Mouse (Mus musculus): Measurements from ENCODE around the gene Plaa. TPM values are rescaled to one million over a fixed set of nuclear protein-coding genes. Genes with fewer than 3 reads are reported as not detected.
"Not testable (repeated sequence)": the region's sequence is repeated elsewhere in the genome, so short reads cannot be mapped to it uniquely, and the experiment has no call there.

Gene Plaa
- total RNA-seq (2022), result 10 to 100 TPM; 42.8 to 45.9 (median 44.8) TPM

DNA sequence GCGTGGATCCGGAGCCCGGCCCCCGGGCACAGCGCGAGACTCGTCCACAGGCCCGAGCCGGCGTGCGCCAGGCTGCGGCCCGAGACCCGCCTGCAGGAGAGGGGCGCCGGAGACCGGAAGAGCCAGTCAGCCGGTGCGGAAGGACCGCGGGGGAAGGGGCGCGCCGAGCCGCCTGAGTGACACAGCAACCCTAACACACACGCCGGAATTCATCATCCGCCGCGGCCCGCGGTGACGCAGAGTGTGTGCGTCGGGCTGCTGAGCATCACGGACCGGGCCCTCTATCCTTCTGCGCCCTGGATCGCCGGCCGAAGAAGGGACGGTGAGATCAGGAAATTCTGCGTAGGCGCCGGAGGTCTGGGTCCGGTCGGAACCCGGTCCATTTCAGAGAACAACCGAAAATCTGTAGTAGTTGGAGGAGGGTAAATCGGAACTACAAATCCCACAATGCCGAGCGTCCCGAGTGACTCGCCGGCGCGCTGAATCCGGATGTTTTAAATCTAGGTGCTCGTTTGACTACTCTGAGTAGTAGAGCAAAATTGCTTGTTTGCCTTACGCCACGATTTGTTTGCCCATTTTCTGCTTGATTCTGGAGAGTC is at the start of gene Plaa:
Plaa (minus strand) TSS at position 214 of the 599 bp plus-strand sequence.
- DNase-seq (ENCODE audit: low spot score in 2 of 2), result peak; percentile 90 to 94

DNA sequence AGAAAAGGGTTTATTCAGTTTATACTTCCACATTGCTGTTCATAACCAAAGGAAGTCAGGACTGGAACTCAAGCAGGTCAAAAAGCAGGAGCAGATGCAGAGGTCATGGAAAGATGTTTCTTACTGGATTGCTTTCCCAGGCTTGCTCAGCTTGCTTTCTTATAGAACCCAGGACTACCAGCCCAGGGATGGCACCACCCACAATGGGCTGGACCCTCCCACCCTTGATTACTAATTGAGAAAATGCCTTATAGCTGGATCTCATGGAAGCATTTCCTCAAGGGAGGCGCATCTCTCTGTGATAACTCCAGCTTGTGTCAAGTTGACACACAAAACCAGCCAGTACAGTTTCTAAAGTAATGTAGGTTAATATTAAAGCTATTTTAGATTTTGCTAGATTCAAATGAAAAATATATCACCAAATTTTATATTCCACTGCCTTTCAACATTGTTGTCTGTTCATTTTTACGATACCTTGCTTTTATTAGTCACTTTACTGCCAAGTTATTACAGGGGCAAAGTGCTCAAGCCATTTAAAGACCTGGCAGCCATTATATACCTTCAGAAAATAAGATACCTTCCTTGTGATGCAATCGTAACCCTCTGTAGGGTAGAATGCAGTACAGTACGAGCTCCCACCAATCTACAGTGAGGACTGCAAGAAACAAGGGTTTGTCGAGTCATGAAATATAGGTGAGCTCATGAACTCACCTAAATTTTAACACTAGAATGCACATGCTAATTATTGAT is 47.6 kb upstream of the Plaa start:
- not testable (repeated sequence) for DNase-seq (ENCODE audit: low spot score in 2 of 2)

DNA sequence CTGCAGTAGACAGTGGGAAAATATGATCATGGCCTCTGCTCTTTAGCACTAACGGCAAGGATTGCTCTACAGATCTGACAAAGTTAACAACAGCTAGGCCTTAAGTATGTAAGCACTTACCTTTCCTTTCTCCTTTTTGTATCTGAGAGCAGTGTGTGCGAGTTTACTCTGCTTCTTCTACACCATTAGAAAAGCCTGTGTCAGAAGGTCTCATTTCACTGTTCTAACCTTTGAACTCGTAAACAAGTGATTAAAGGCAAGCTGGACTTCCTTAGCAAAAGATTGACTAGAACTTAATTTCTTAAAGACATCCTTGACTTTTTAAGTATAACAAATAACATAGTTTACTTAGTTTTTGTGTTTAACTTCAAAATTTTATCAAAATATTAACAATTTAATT is 46.9 kb upstream of the Plaa start, which contains the start of gene Lrrc19:
Lrrc19 (minus strand) TSS at position 225 of the 400 bp plus-strand sequence.
- no peak for DNase-seq (ENCODE audit: low spot score in 2 of 2)

DNA sequence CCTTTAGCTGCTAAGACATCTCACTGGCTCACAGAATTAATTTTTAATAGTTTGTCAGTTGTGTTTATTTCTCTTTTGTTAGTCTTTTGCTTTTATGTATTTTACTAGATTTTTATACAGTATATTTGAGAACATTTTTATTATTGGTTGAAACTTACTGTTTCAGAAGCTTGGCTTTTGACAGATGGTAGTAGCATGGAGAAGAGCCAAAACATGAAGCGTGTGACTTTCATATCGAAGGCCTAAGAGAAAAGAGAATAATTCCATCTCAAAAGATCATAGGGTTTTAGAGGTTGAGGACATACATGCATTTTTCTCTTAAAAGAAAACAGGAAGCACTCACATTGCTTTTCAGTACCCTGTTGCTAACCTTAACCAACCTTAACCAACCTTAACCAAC is 40.1 kb upstream of the Plaa start:
- DNase-seq (ENCODE audit: low spot score in 2 of 2), result no peak

DNA sequence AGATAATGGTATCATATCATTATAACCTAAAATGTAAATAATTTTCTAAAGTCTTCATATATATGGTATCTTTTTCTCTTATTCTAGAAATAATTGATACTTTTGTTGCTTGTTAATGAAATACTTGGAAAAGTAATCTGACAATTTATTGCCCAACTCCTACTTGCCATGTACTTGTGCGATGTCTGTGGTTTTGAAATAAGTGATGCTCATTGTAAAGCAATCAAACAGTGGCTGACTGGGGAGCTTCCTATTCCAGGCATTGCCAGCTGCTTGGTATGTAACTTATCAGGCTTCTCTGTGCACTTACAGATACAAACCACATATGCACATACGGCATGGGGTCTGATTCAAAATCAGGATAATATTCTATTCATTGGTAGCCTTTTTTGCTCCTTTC is 17.0 kb upstream of the Plaa start:
- DNase-seq (ENCODE audit: low spot score in 2 of 2), result no peak

DNA sequence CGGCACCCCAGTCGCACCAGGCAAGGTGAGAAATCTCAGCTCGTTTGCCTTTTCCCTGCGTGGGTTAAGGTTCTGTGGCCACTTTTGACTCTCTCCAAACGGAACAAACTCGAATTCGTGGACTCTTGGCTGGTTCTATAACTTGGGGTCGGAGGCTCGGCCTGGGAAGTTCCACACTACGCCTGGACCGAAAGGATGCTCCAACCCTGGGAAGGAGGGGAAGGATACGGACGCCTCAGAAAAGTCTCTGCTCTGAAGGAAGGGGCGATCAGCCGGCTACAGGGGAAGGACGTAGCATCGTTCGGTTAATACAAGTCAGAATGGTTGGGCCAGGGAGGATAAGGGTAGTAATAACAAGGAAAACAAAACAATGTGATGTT is 11.6 kb upstream of the Plaa start:
- no peak for DNase-seq (ENCODE audit: low spot score in 2 of 2)

DNA sequence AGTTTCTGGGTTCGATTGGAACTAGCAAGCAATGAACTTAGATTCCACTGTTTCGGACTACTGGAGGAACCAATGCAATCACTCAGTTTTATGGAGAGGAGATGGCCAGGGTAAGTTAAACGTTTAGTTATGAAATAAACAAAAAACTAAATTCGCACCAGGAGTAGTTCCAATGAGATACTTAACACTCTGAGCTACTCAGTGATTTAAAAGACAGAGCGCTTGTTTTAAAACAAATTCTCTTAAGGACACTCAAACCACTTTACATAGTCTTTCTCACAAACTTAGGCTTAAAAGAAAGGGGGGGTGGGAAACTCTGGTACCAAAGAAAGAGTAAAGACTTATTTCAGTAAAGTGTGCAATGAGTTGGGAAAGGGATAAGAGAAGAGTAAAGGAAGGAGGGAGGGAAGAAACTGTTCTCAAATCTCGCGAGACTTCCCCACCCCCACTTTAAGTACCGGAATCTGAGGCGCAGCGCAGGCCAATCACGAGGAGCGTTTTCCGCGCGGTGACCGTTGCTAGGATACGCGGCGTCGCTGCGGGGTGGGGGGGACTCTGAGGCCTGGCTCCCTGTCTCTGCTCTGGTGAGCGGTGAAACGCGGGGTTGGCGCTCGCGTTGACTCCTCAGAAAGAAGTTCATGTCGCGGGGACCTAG is 11.1 kb upstream of the Plaa start, which contains the start of gene Ift74:
Ift74 (plus strand) TSS at position 520 of the 655 bp plus-strand sequence.
- peak; percentile 92 to 95 for DNase-seq (ENCODE audit: low spot score in 2 of 2)

DNA sequence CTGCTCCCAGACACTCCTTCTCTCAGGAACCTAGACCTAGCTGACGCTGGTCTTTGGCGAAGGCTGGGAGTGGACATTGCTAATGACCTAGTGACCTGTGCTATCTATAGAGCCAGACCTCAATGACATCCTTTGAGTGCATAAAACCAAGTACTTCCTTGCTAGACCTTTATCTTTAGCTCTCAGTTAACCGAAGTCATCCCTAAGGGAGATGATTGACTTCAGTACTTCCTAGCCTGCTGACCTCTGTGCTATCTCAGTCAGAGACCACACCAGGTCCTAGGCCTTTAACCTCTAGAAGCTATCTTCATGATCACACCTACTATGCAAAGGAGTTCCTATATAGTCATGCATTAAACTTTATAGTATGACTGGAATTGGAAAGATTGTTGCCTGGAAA is 7.3 kb upstream of the Plaa start:
- no peak for DNase-seq (ENCODE audit: low spot score in 2 of 2)

DNA sequence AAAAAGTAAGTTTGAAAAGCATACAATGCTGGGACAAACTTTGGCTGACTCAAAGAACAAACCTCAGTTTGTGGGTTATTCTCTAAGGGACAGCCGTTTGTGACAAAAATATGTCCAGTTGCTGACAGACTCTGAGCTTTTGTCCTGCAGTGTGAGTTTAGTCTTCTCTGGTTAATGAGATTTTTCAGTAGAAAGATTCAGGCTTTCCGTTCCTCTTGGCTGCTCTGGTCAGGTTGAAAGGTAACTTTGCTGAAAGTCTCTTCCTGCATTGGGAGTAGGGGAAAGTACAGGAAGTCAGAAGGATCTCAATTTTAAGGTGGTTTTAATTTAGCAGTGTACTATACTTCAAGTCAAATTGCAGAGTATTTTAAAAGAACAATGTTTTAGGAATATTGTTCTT is 2.5 kb upstream of the Plaa start:
- DNase-seq (ENCODE audit: low spot score in 2 of 2), result no peak

DNA sequence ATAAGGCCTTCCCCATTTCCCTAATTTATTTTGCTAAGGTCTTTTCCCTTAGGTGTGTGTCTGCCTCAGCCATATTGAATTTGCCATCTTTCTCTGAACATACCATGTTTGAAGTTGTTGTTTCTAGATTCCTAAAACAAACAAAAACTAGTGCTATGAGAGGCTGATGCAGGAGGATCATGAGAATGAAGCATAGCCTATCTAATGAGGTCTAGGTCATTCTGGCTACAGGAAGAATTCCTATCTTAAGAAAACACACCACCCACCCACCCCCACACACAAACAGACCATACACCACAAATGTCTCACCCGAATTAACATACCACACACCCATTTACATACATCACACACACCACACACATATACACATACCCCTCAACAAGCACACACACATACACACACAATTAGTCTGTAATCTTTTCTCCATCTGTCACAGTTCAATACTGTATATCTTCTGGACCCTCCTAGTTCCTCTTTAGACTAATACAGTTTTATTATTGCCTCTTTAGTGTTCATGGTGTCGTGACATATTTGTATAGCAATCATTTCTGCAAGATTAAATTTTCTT is 1.5 kb upstream of the Plaa start:
- DNase-seq (ENCODE audit: low spot score in 2 of 2), result no peak

DNA sequence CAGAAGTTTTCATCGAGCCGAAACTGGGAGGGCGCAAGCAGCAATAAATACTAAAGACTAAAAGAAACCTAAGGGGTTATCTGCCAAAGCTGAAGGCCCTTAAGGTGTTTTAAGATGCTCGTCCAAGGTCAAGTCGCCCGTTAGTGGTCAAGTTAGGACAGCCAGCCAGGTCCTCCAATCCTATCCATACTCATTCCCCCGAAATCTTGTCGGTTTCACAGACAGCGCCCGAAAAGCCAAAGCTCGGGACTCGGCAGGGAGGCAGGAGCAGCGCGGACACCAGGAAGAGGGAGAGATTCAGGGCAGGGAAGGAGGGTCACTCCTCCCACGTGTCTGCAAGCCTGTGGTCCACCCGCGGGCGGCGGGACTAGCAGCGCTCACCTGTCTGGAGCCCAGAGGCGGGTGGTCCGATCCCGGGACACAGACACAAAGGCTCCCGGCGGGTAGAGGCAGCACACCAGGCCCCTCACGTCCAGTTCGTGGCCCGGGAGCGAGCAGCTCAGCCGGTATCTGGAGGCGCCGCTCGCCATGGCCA is 481 bp downstream of the Plaa start:
- DNase-seq (ENCODE audit: low spot score in 2 of 2), result peak; percentile 5 to 23

DNA sequence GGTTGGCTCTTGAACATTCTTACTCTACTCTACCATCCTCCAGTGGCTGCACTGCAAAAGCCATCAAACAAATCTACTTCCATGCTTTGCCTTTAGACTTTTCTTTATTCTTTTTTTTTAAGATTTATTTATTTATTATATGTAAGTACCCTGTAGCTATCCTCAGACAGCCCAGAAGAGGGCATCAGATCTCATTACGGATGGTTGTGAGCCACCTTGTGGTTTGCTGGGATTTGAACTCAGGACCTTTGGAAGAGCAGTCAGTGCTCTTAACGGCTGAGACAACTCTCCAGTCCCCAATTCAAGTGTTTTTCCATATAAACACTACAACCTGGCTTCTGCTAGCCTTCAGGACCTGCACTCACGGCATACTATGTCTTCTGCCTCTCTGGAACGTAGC is 1.6 kb downstream of the Plaa start:
- DNase-seq (ENCODE audit: low spot score in 2 of 2), result no peak

DNA sequence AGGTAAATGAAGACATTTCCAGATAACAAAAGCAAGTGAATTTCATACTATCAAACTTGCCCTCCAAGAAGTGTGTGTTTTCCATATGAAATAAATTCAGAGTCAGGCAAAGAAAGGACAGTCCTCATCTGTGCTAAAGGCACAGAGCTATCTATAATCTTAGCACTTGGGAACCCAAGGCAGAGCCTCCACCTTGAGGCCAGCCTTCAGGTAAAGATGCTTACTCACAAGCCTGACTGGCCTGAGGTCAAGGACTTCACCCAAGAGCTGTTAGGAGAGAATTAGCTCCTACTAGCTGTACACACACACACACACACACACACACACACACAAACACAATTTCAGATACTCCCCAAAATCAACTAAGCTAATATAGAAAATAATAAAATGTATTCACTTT is 10.3 kb downstream of the Plaa start:
- DNase-seq (ENCODE audit: low spot score in 2 of 2), result no peak

DNA sequence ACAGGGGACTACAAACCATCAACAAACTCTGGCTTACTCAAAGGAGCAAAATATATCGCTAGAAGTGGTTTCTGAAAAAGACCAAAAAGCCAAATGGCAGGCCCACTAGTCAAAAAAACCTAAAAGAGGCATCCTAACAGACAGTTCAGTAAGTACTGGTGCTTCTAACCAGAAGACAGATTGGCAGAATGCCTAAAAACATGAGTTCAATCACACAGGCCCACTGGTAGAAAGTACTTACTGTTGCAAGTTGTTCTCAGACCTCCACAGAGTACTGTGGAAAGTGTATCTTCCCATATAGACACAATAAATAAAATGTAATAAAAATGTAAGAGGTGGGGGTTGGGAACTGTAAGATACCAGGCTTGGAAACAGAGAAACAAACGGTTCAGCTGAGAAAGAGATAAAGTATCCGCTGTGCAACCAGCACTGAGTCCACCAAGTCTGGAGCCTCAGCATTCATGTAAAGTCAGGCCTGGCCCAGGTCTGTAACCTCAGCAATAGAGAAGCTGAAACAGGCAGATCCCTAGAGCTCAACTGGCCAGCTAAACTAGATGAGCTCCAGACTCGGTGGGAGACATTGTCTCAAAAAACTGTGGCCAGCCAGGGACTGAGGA is 11.2 kb downstream of the Plaa start:
- DNase-seq (ENCODE audit: low spot score in 2 of 2), result no peak

DNA sequence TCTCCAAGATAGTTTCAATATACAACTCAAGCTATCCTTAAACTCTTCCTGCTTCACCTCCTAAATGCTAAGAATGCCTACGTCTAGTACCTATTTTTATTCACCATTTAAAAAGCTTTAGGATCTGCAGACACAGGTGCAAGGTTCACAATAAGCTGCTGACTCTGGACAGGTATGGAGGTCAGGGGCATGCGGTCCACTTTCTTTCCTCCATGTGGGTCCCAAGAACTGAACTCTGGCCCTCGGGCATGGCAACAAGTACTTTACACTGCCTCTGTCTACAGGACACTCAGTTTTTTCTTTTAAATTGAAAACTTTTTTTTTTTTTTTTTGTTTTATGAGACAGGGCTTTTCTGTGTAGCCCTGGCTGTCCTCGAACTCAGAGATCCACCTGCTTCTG is 30.4 kb downstream of the Plaa start:
- DNase-seq (ENCODE audit: low spot score in 2 of 2), result no peak

DNA sequence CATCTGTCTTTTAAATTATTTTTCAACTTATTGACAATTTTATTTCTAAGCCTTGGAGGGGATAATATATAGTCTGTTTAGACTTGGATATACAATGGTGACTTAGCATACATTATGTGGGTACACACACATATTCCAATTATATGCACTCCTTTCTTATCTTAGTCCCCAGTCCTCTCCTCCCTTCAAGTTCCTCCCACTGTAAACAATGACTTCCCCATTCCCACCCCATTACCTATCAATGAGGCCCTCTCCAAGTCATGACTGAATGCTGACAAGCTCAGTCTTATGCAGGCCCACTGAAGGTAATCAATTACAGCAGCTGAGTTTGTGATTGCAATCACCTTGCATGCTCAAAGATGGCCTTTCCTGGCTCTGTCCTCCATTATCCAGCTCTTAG is 38.7 kb downstream of the Plaa start:
- no peak for DNase-seq (ENCODE audit: low spot score in 2 of 2)

DNA sequence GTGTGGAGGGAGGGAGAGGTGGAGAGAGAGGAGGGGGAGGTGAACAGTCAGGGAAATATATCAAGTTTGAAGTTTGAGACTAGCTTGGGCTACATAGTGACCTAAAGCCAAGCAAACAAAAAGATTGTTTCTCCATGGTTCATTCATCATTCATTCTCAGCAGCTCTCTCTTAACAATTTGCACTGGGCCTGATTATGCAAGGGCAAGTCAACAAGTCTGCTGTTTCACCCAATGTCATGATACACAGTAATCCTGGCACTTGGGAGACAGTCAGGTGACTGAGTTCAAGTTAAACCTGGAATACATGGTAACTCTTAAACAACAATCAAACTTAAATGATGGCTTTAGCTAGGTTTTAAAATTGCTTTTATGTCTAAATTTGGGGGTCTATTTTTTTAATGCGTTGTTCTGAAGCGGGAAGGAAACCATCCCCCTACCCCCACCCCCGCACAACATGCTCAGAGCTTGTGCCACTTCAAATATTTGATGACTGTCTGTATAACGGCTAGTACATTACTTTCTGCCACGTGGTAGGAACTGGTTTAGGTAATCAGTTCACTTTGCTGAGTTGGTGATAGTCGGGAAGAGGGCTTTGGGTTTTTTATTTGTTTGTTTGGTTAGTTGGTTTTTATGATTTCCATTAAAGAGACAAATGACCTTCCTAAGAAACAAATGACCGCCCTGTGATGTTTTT is 40.9 kb downstream of the Plaa start:
- no peak for DNase-seq (ENCODE audit: low spot score in 2 of 2)

DNA sequence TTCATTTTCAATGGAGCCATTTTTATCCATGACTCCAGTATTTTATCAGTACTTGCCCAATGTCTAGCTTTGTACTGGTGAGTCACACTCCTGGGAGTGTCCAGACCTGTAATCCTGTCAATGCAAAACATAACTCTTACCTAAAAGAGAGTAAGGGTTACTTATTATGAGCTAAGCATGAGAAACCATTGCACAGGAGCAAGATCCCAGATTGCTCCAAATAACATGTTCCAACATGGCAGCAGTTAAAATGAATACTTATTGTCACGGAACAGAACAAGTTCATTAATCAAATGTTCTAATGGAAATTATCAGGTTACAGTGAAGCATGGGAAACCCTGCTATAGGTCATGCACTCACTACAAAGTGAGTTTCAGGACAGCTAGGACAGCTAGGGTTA is 42.7 kb downstream of the Plaa start:
- DNase-seq (ENCODE audit: low spot score in 2 of 2), result no peak

DNA sequence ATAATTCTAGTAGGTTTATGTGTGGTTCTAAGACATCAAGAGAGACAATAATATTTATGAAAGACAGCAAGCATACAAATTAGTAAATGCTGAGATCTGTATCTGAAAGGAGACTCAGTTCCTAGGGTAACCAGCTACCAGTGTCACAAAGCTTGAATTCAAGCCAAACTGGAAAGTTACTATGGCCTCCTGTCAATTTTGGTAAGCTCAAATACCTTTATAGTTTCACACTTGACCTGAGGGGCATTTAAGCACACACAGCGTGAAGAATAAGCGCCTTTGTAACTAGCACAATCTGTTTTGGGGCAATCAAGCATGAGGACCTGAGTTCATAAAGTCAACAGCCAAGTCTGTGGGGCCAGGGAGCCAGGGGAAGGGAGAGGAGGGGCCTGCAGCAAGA is 43.8 kb downstream of the Plaa start:
- no peak for DNase-seq (ENCODE audit: low spot score in 2 of 2)

DNA sequence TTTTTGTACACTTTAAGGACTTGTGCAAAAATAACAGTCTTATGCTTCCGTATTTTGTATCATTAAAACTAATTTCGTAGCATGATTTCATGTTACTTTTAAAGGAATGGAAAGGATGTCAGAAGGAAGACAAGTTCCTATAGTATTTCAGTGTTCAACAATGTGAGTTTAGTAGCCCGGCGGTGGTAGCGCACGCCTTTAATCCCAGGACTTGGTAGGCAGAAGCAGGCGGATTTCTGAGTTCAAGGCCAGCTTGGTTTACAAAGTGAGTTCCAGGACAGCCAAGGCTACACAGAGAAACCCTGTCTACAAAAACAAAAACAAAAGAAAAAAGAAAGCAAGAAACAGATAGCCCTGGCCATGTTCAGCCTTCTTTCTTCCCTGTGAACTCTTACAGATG is 45.9 kb downstream of the Plaa start:
- no peak for DNase-seq (ENCODE audit: low spot score in 2 of 2)
